Mouse (Mus musculus): ENCODE data around the gene Chst3.
"Not testable (repeated sequence)": the region's sequence is repeated elsewhere in the genome, so short reads cannot be mapped to it uniquely, and the experiment has no call there.

The Chst3 gene

GRCm38 (mm10) chr10:60166068-60166467 is 53.0 kb downstream of the Chst3 start:
- ATAC-seq (ENCODE audit: insufficient number of reproducible peaks, low FRiP score, low TSS enrichment), result no peak

- ATAC-seq (ENCODE audit: insufficient number of reproducible peaks, low FRiP score, low TSS enrichment), result no peak
These were observed 54.2 kb downstream of the Chst3 start for GRCm38 (mm10) chr10:60164869-60165268.

GRCm38 (mm10) chr10:60162973-60163255 is 56.1 kb downstream of the Chst3 start:
- no peak for ATAC-seq (ENCODE audit: insufficient number of reproducible peaks, low FRiP score, low TSS enrichment)

GRCm38 (mm10) chr10:60162184-60162972 is 56.7 kb downstream of the Chst3 start:
- ATAC-seq (ENCODE audit: insufficient number of reproducible peaks, low FRiP score, low TSS enrichment), result not testable (repeated sequence)

- ATAC-seq (ENCODE audit: insufficient number of reproducible peaks, low FRiP score, low TSS enrichment), result not testable (repeated sequence)
These were observed 57.7 kb downstream of the Chst3 start for GRCm38 (mm10) chr10:60161397-60161796.

GRCm38 (mm10) chr10:60158144-60158543 is 60.9 kb downstream of the Chst3 start:
- ATAC-seq (ENCODE audit: insufficient number of reproducible peaks, low FRiP score, low TSS enrichment), result no peak

GRCm38 (mm10) chr10:60156016-60156415 is 63.0 kb downstream of the Chst3 start:
- ATAC-seq (ENCODE audit: insufficient number of reproducible peaks, low FRiP score, low TSS enrichment), result no peak

GRCm38 (mm10) chr10:60151107-60151663 is 67.9 kb downstream of the Chst3 start:
- no peak for ATAC-seq (ENCODE audit: insufficient number of reproducible peaks, low FRiP score, low TSS enrichment)

- peak; percentile 56; the same call in 1 of the 2 replicates for ATAC-seq (ENCODE audit: insufficient number of reproducible peaks, low FRiP score, low TSS enrichment)
These were observed 71.0 kb downstream of the Chst3 start for GRCm38 (mm10) chr10:60148087-60148486.

GRCm38 (mm10) chr10:60147510-60148047 is 71.5 kb downstream of the Chst3 start:
- not testable (repeated sequence) for ATAC-seq (ENCODE audit: insufficient number of reproducible peaks, low FRiP score, low TSS enrichment)

GRCm38 (mm10) chr10:60141656-60142160 is 77.4 kb downstream of the Chst3 start:
- ATAC-seq (ENCODE audit: insufficient number of reproducible peaks, low FRiP score, low TSS enrichment), result no peak

GRCm38 (mm10) chr10:60140751-60141150 is 78.3 kb downstream of the Chst3 start:
- no peak for ATAC-seq (ENCODE audit: insufficient number of reproducible peaks, low FRiP score, low TSS enrichment)

GRCm38 (mm10) chr10:60138680-60139079 is 80.4 kb downstream of the Chst3 start:
- no peak for ATAC-seq (ENCODE audit: insufficient number of reproducible peaks, low FRiP score, low TSS enrichment)

- no peak for ATAC-seq (ENCODE audit: insufficient number of reproducible peaks, low FRiP score, low TSS enrichment)
These were observed 82.1 kb downstream of the Chst3 start for GRCm38 (mm10) chr10:60136935-60137334.

GRCm38 (mm10) chr10:60136010-60136409 is 83.0 kb downstream of the Chst3 start:
- not testable (repeated sequence) for ATAC-seq (ENCODE audit: insufficient number of reproducible peaks, low FRiP score, low TSS enrichment)

GRCm38 (mm10) chr10:60134201-60134600 is 84.9 kb downstream of the Chst3 start:
- ATAC-seq (ENCODE audit: insufficient number of reproducible peaks, low FRiP score, low TSS enrichment), result no peak

GRCm38 (mm10) chr10:60133501-60133900 is 85.6 kb downstream of the Chst3 start:
- no peak for ATAC-seq (ENCODE audit: insufficient number of reproducible peaks, low FRiP score, low TSS enrichment)
